Mouse (Mus musculus) left cerebral cortex, adult 18-20 months (tissue): Measurements from ENCODE around the gene Ggta1. TPM values are rescaled to one million over a fixed set of nuclear protein-coding genes. Genes with fewer than 3 reads are reported as not detected.

Experiments used
- DNase-seq, 2 experiments: peaks; one replicate each; pipeline ENCODE4 v3.0.0; 2021 to 2022; ENCODE audit warnings: low spot score in 2 of 2, mixed read lengths in 1 of 2
- total RNA-seq, 2 experiments: library from RNA; stranded (reverse); gene quantifications; 2 replicates each; pipeline ENCODE4 v1.2.3; 2021

The Ggta1 gene
- total RNA-seq, 2 experiments from 2014 or later = 3.3 to 3.6 TPM

- DNase-seq = no peak
These were observed 30.5 kb upstream of the Ggta1 start for GRCm38 (mm10) chr2:35493566-35493965.

GRCm38 (mm10) chr2:35491151-35491550 lies 28.1 kb upstream of the Ggta1 start:
- no peak for DNase-seq

GRCm38 (mm10) chr2:35490458-35491111 lies 27.6 kb upstream of the Ggta1 start:
- DNase-seq = no peak

GRCm38 (mm10) chr2:35487700-35488099 lies 24.7 kb upstream of the Ggta1 start:
- no peak for DNase-seq

GRCm38 (mm10) chr2:35486981-35487655 lies 24.1 kb upstream of the Ggta1 start:
- no peak for DNase-seq

- DNase-seq = no peak
These were observed 21.1 kb upstream of the Ggta1 start for GRCm38 (mm10) chr2:35484102-35484501.

GRCm38 (mm10) chr2:35483402-35483801 lies 20.4 kb upstream of the Ggta1 start:
- no peak for DNase-seq

- no peak for DNase-seq
These were observed 18.4 kb upstream of the Ggta1 start for GRCm38 (mm10) chr2:35481322-35481990.

- DNase-seq = no peak
These were observed 17.0 kb upstream of the Ggta1 start for GRCm38 (mm10) chr2:35480073-35480472.

- no peak for DNase-seq
These were observed 15.7 kb upstream of the Ggta1 start for GRCm38 (mm10) chr2:35478812-35479122.

- DNase-seq = no peak
These were observed 15.2 kb upstream of the Ggta1 start for GRCm38 (mm10) chr2:35477999-35478811.

GRCm38 (mm10) chr2:35477321-35477720 lies 14.3 kb upstream of the Ggta1 start:
- peak; percentile 12 to 26 for DNase-seq

- DNase-seq = no peak
These were observed 11.9 kb upstream of the Ggta1 start for GRCm38 (mm10) chr2:35474916-35475315.

GRCm38 (mm10) chr2:35469266-35469665 lies 6.2 kb upstream of the Ggta1 start:
- DNase-seq = no peak

GRCm38 (mm10) chr2:35468276-35468675 lies 5.2 kb upstream of the Ggta1 start:
- DNase-seq = no peak

- no peak for DNase-seq
These were observed 4.8 kb upstream of the Ggta1 start for GRCm38 (mm10) chr2:35467855-35468254.

GRCm38 (mm10) chr2:35465677-35466076 lies 2.6 kb upstream of the Ggta1 start:
- DNase-seq = no peak

GRCm38 (mm10) chr2:35464548-35464947 lies 1.5 kb upstream of the Ggta1 start:
- DNase-seq = no peak

- no peak for DNase-seq
These were observed 1.1 kb upstream of the Ggta1 start for GRCm38 (mm10) chr2:35464089-35464534.

- DNase-seq = no peak
These were observed 499 bp upstream of the Ggta1 start for GRCm38 (mm10) chr2:35463372-35464088.
